Mouse (Mus musculus): Measurements from ENCODE around the gene Fcgr3. TPM values are rescaled to one million over a fixed set of nuclear protein-coding genes. Genes with fewer than 3 reads are reported as not detected.

The Fcgr3 gene
- polyA plus RNA-seq, 1 experiment from 2014 or later: 9.8 TPM

DNA sequence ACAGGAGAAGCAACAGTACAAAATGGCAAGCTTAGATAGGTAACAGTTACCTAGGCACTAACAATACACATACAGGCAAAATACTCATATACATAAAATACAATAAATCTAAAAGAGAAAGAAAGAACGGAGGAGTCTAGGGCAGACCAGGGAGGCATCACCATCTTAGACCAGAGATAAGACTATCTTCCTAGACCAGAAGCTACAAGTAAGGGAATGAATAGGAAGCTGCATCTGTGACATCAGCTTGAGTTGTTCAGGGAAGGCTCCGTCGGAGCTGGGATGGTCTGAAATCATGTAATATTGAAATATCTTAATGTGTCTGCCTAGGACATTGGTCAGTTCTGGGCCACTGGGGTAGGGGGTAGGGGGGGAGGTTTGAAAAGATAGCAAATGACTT lies 33.0 kb downstream of the Fcgr3 start:
- Histone ChIP-seq H3K27ac (replicated peaks) (no peak overlapping the region), H3K4me1 (peaks cover 6% of the 10 kb centered on the region; the same call in 1 of the 2 replicates)
- WGBS: 92% methylated on average over 3 of the region's 3 CpGs

DNA sequence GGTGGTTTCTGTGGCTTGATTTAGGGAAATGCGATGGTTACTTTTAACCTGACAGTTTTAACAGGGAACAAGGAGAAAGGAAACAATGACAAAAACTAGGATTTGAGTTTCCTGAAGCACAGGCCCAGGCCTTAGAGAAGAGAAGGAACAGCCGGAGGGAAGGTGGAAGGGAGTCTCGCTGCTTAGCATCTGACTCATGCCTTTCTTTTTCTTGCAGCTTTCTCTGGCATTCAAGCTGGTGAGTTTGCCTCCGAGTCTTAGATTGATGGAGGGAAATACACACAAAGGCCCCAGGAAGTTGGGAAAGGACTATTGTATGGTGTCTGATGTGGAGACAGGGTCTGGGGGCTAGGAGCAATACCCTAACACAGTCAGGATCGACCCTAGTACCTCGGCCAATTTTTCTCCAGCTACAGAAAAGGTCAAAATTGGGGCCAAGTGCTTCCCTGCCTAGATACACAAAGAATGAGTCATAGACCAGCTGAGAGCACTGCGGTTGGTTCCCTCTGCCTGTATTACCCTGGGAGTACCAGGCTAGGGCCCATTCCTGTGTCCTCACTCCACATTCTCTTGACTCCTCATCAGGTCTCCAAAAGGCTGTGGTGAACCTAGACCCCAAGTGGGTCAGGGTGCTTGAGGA lies 45.3 kb downstream of the Fcgr3 start:
- Histone ChIP-seq H3K9ac (replicated peaks) (no peak overlapping the region), H3K27ac (replicated peaks) (no peak overlapping the region), H3K27me3 (no peaks in the 10 kb centered on the region), H3K4me3 (no peak overlapping the region), H3K36me3 (no peaks in the 10 kb centered on the region), H3K9me3 (no peaks in the 10 kb centered on the region), H3K4me1 (no peaks in the 10 kb centered on the region), H3K4me2 (replicated peaks) (no peak overlapping the region)
- no peak for ATAC-seq (ENCODE audit: low FRiP score, low read depth)
- WGBS: 84% methylated on average over 7 of the region's 7 CpGs

More for the DNA sequence above, 33.0 kb downstream of the Fcgr3 start:
- no peak for ATAC-seq (ENCODE audit: low FRiP score, low read depth)
- H3K36me3 ChIP-seq: no peaks in the 10 kb centered on the region
- no peak overlapping the region for H3K4me3 ChIP-seq
- peaks cover 52% of the 10 kb centered on the region for H3K27me3 ChIP-seq
- H3K4me2 ChIP-seq (replicated peaks): no peak overlapping the region
- no peaks in the 10 kb centered on the region for H3K9me3 ChIP-seq
- H3K9ac ChIP-seq (replicated peaks): no peak overlapping the region

DNA sequence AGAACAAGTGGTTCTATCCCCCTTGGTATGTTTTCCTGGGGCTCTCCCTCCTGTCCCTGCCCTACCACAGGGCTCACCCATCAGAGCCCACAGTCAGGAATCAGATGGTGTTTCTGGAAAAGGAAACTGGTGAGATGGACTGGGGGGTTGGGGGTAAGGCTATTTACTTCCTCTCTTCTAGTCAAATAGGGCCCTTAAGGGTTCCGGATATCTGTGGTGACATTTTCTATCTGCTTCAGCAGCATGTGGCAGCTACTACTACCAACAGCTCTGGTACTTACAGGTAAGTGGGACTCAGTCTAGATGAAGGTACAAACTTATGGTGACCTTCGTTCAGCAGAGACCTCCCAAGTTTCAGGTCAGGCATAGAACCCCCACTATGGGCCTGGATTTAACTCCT lies 46.0 kb downstream of the Fcgr3 start, which contains the start of gene Fcgr4:
Fcgr4 (plus strand) TSS at position 184 of the 400 bp plus-strand sequence.
- Histone ChIP-seq H3K36me3 (no peaks in the 10 kb centered on the region), H3K4me2 (replicated peaks) (no peak within 1 kb of the TSS), H3K27ac (replicated peaks) (no peak within 1 kb of the TSS), H3K27me3 (no peaks in the 10 kb centered on the region), H3K9me3 (no peaks in the 10 kb centered on the region), H3K9ac (replicated peaks) (no peak within 1 kb of the TSS), H3K4me1 (no peaks in the 10 kb centered on the region), H3K4me3 (no peak within 1 kb of the TSS)
- no peak for ATAC-seq (ENCODE audit: low FRiP score, low read depth)
- WGBS: 89% methylated on average over 2 of the region's 2 CpGs

DNA sequence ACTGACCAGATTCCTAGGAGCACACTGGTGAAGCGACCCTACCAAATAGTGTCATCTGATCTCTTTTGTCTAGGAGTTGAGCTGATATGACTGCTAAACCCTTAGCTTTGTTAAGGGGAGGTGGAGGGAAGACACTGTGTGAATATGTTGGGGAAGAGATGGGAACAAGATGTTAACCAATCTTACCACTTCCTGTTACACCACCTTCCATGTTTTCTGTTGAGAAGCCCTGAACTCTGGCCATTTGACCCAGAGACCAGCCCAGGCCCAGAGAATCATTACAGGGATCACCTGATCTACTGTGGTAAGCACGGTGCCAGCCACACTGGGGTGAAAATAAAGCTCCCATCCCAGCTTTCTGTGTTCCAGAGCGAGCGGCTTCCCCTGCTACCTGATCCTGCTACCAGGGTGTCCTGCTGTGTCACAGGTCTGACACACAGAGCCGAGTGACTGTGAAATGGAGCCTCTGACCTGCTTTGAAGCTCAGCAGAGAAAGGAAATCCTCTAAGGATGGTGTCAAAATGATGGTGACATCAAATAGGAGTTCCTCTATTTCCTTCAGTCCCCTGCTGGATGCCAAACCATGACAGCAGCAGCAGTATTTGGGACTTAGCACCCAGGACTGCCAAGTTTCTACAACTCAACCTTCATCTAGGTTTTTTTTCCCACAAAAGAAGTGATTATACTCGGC lies 47.1 kb downstream of the Fcgr3 start:
- ATAC-seq (ENCODE audit: low FRiP score, low read depth): no peak
- H3K4me3 ChIP-seq: no peak overlapping the region
- no peaks in the 10 kb centered on the region for H3K36me3 ChIP-seq

DNA sequence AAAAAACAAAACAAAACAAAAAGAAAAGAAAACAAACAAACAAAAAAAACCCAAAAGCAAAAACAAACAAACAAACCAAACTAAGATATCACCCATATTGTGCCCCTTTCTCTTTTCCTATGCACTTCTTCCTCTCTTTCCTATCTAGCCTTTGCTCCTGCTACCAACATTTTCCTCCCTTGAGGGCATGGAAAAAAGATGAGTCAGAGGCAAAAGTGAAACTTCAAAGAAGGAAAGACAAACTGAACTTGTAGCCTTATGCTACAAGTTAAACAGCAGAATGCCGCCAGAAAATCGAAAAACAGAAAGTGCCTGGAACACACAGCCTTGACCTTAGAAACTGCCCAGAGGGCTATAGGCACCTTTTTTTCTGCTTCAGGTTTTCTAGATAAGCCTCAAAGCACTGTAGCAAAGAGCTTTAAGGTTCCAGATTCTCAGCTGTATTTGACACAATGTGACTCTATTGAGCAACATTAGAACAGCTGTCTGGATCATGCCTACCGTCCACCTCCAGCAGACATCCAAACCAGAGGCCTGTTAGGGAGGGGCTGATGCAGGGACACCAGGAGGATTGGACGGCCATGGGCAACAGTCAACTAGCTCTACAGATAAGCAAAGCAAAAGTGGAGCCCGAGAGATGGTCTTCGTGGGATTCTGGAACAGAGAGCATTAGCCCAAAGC lies 47.9 kb downstream of the Fcgr3 start:
- WGBS: 86% methylated on average over 6 of the region's 6 CpGs
- Histone ChIP-seq H3K4me2 (replicated peaks) (no peak overlapping the region), H3K9me3 (no peaks in the 10 kb centered on the region), H3K9ac (replicated peaks) (no peak overlapping the region), H3K27ac (replicated peaks) (no peak overlapping the region), H3K27me3 (no peaks in the 10 kb centered on the region), H3K4me1 (no peaks in the 10 kb centered on the region), H3K36me3 (no peaks in the 10 kb centered on the region), H3K4me3 (no peak overlapping the region)
- ATAC-seq (ENCODE audit: low FRiP score, low read depth): no peak

More for the DNA sequence above, 47.1 kb downstream of the Fcgr3 start:
- Histone ChIP-seq H3K27me3 (no peaks in the 10 kb centered on the region), H3K4me1 (no peaks in the 10 kb centered on the region), H3K4me2 (replicated peaks) (no peak overlapping the region), H3K27ac (replicated peaks) (no peak overlapping the region), H3K9ac (replicated peaks) (no peak overlapping the region), H3K9me3 (no peaks in the 10 kb centered on the region)
- 56% methylated on average over 6 of the region's 6 CpGs for WGBS

DNA sequence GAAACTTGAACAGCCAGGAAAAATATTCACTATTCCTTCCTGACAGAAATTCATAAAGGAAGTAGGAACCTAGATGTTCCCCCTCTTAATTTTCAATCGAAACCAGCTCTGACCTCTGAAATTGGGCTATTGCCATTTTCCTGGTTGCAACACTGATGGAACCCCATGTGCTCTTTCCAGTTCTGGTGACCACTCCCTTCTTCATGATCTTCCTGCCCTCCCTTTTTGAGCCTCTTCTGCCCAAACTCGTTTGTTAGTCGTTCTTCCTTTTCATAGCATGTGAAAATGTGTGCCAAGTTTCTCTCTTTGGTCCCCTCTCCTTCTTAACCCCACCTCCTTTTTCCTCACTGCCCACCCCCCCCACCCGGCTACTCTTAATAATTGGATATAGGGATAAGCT lies 53.0 kb downstream of the Fcgr3 start:
- WGBS: 84% methylated on average over 4 of the region's 4 CpGs
- no peaks in the 10 kb centered on the region for H3K9me3 ChIP-seq
- H3K4me2 ChIP-seq (replicated peaks): no peak overlapping the region
- ATAC-seq (ENCODE audit: low FRiP score, low read depth): no peak
- no peak overlapping the region for H3K27ac ChIP-seq (replicated peaks)
- no peaks in the 10 kb centered on the region for H3K4me1 ChIP-seq
- no peaks in the 10 kb centered on the region for H3K27me3 ChIP-seq
- H3K4me3 ChIP-seq: no peak overlapping the region
- no peak overlapping the region for H3K9ac ChIP-seq (replicated peaks)
- H3K36me3 ChIP-seq: no peaks in the 10 kb centered on the region

DNA sequence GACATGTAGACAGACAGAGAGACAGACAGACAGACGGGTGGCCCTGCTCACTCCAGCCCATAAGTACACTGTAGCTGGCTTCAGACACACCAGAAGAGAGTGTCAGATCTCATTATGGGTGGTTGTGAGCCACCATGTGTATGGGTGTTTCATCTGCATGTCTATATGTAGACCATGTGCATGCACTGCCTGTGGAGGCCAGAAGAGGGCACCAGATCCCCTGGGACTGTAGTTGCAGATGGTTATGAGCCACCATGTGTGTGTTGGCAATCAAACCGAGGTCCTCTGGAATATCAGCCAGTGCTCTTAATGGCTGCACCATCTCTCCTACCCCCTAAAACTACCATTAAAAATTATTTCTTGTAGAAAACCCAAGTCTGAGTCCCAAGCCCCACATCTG lies 57.8 kb downstream of the Fcgr3 start:
- no peak overlapping the region for H3K9ac ChIP-seq (replicated peaks)
- H3K27ac ChIP-seq (replicated peaks): no peak overlapping the region
- H3K4me2 ChIP-seq (replicated peaks): no peak overlapping the region
- no peaks in the 10 kb centered on the region for H3K9me3 ChIP-seq
- H3K27me3 ChIP-seq: no peaks in the 10 kb centered on the region
- ATAC-seq (ENCODE audit: low FRiP score, low read depth): no peak
- no peaks in the 10 kb centered on the region for H3K36me3 ChIP-seq
- WGBS: 89% methylated on average over 2 of the region's 2 CpGs
- no peak overlapping the region for H3K4me3 ChIP-seq
- no peaks in the 10 kb centered on the region for H3K4me1 ChIP-seq

DNA sequence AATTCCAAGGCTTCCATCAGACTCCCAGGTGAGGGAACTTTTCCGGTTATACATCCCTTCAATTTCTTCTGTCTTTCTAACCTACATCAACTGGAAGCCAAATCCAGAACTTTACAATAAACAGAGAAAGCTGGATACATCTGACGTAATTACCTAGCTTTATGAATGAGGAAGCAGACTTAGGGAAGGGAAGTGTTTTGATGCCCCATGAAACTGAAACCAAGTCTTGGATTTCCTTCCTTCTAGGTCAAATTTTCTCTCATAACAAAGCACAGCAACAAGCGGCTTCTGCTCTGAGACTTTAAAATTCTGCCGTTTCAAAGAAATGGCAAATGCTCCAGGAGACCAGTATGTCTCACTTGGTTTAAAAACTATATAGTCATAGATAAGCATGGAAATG lies 58.4 kb downstream of the Fcgr3 start:
- H3K27ac ChIP-seq (replicated peaks): no peak overlapping the region
- no peak for ATAC-seq (ENCODE audit: low FRiP score, low read depth)

DNA sequence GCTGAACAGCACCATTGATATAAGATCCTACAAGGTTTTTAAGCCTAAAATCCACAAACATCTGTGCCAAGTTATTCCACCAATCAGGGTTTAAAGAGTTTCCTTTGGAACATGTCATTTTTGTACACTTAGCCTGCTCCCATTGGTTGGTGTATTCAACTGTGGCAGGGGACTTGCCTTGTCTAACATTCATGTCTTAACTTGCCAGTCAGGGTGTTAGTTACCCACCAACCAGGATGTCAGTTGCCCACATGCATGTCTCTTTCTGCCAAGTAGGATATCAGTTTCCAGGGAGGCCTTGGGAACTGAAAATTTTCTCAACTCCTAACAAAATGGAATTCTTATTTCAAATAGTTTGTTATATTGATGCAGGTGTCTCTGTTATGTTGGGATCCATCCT lies 59.1 kb downstream of the Fcgr3 start:
- Histone ChIP-seq H3K36me3 (no peaks in the 10 kb centered on the region), H3K27ac (replicated peaks) (no peak overlapping the region), H3K27me3 (no peaks in the 10 kb centered on the region), H3K4me1 (no peaks in the 10 kb centered on the region), H3K9me3 (no peaks in the 10 kb centered on the region), H3K4me2 (replicated peaks) (no peak overlapping the region), H3K4me3 (no peak overlapping the region), H3K9ac (replicated peaks) (no peak overlapping the region)
- no peak for ATAC-seq (ENCODE audit: low FRiP score, low read depth)

More for the DNA sequence above, 58.4 kb downstream of the Fcgr3 start:
- Histone ChIP-seq H3K4me1 (no peaks in the 10 kb centered on the region), H3K36me3 (no peaks in the 10 kb centered on the region), H3K27me3 (no peaks in the 10 kb centered on the region), H3K9me3 (no peaks in the 10 kb centered on the region), H3K4me2 (replicated peaks) (no peak overlapping the region), H3K9ac (replicated peaks) (no peak overlapping the region), H3K4me3 (no peak overlapping the region)
- 92% methylated on average over 4 of the region's 4 CpGs for WGBS

DNA sequence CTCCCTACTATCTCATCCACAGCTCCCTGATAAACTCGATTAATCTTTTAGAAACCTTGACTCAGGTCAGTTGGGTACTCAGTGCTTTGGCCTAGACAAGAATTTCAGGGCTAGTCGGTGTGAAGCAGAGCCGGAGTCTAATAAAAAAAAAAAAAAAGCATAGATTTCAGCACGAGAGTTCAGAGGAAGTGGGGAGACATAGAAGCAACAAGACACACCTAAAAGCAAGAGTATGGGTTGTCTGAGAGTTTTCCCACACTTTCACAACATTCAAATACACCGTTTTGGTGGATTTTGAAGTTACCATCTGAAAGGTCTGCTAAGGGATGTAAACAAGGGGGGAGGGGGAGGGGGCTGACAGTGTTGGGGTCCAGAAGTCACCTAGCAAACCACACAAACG lies 59.7 kb downstream of the Fcgr3 start:
- ATAC-seq (ENCODE audit: low FRiP score, low read depth): no peak
- Histone ChIP-seq H3K27ac (replicated peaks) (no peak overlapping the region), H3K4me3 (no peak overlapping the region), H3K4me1 (no peaks in the 10 kb centered on the region), H3K36me3 (no peaks in the 10 kb centered on the region), H3K4me2 (replicated peaks) (no peak overlapping the region), H3K9ac (replicated peaks) (no peak overlapping the region), H3K9me3 (no peaks in the 10 kb centered on the region), H3K27me3 (no peaks in the 10 kb centered on the region)
- WGBS: 74% methylated on average over 6 of the region's 6 CpGs

All from midbrain, embryonic 12.5 days (tissue).